Mouse (Mus musculus): ENCODE data around the gene Aco2.

Gene Aco2

DNA sequence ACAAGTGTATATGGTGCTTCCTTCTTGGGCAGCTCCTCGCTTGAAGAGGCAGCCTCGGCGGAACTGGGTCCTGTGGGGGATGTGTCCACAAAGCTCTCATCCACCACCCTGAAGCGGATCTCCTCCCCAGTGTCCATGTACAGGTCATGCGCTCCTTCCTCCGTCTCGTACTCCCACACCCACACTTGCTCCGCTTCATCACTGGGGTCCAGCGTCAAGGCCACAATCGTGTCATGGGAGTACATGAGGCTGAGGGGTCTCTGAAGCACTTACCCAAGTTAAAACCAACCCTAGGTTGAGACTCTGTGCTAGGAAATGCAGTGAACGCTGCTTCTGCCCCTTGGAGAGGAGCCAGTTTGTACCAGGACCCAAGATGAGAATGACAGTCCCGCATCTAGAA, 45.1 kb downstream of the Aco2 start:
- in situ Hi-C loops (cut with MboI, MseI): no loop called here

GRCm38 (mm10) chr15:81917621-81918463, 45.7 kb downstream of the Aco2 start:
- in situ Hi-C loops (cut with MboI, MseI): no loop called here

GRCm38 (mm10) chr15:81919062-81919461, 47.0 kb downstream of the Aco2 start:
- in situ Hi-C loops (cut with MboI, MseI): no loop called here

DNA sequence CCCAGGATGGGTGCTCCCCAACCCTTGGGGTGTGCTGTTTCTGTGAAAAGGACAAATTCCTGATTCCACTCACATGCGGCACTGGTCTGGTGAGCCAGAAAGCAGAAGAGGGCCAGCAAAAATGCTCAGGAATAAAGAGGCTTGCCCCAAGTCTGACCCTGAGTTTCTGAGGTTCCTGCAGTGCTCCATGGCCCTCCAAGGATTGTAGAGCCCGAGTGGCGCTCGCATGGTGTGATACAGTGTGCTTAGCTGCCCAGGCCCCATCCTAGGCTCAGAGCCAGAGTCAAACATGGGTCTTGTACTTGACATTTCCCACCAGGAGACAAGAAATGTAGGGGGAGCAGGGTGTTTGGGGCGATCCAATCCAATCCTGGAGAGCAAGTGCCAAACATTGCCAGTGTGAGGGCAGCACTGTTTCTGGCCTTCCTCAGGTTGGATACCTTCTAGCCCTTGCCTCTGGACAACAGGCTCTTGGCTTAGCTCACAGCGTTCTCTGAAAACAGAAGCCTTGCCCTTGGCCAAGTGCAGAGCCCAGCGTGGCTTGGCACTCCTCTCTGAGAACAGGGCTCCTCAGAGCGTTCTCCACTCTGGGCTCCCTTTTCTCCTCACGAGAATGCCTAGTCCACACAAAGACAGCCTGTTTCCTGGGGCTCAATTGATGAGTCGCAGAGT, 48.6 kb downstream of the Aco2 start:
- in situ Hi-C loops (cut with MboI, MseI): loop anchor here (5.0 to 10.0 kb wide), 2 partner anchors 88 to 1776 kb away; no protein-coding TSS in a partner anchor

GRCm38 (mm10) chr15:81921255-81921654, 49.1 kb downstream of the Aco2 start:
- in situ Hi-C loops (cut with MboI, MseI): loop anchor here (5.0 to 10.0 kb wide), 2 partner anchors 89 to 1776 kb away; no protein-coding TSS in a partner anchor

GRCm38 (mm10) chr15:81924933-81925332, 52.8 kb downstream of the Aco2 start:
- in situ Hi-C loops (cut with MboI, MseI): loop anchor here (5.0 to 10.0 kb wide), 2 partner anchors 93 to 1780 kb away; no protein-coding TSS in a partner anchor

- in situ Hi-C loops (cut with MboI, MseI): loop anchor here (10.0 kb wide), 1 partner anchor 1781 kb away; no protein-coding TSS in a partner anchor
Measured at GRCm38 (mm10) chr15:81925760-81926445, 53.8 kb downstream of the Aco2 start, which contains the start of gene Polr3h. TSS of gene Polr3h (minus strand) at chr15:81926240.

DNA sequence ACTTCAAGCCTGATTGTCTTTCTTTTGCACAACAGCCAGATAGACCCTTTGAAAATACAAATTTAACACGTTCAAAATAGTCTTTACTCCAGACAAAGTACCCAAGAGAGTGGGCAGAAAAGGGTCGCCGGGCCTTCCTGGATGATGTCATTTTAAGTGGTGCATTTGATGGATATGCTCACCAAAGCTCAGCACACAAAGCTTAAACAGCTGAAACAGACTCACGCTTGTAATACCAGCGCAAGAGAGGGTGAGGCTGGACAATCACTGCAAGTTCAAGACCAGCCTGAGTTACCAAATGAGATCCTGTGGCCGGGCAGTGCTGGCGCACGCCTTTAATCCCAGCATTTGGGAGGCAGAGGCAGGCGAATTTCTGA, 54.3 kb downstream of the Aco2 start:
- in situ Hi-C loops (cut with MboI, MseI): loop anchor here (10.0 kb wide), 1 partner anchor 1782 kb away; no protein-coding TSS in a partner anchor

- in situ Hi-C loops (cut with MboI, MseI): loop anchor here (10.0 kb wide), 1 partner anchor 1783 kb away; no protein-coding TSS in a partner anchor
Measured at GRCm38 (mm10) chr15:81927741-81928140, 55.6 kb downstream of the Aco2 start.

DNA sequence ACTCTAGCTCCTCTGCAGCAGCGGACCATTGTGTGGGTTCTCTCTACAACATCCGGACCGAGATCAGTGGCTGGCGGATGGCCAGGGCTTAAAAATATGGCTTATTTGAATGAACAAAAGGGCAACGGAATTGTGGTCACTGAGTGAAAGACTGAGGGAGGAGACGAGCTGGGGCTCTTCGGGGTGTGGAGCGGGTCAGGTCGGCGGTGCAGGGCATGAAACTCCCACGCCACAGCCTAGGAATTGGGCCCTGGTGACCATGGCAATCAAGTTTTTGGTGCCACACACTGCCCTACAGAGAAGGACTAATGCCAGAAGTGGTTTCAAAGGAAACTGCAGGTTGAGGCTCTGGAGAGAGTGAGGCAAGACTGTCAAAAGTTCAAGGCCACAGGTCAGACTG, 56.2 kb downstream of the Aco2 start:
- in situ Hi-C loops (cut with MboI, MseI): loop anchor here (10.0 kb wide), 1 partner anchor 1783 kb away; no protein-coding TSS in a partner anchor

DNA sequence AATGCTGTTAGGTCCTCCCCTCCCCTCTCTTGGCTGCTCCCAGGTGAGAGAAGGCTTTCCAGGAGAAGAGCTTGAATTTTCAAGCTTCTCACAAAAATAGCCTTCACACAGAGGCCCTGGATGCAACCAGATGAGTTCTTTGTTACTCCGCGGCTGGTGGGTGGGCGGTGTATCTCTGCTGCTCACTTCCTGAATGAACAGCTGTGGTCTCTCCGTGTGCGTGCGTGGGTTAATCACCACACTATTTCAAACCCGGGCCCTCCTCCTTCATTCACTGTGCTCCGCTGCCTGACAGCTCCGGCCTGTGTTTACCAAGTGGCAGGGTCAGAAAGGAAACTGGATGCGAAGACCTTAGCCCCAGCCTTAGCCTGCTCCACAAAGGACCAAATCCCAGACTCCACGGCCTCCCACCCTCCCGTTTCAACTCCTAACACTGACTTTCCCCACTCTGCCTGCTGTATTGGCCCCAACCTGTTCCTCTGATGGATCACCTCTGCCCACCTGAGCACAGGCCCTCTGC, 60.9 kb downstream of the Aco2 start:
- in situ Hi-C loops (cut with MboI, MseI): no loop called here

GRCm38 (mm10) chr15:81933986-81934385, 61.9 kb downstream of the Aco2 start:
- in situ Hi-C loops (cut with MboI, MseI): no loop called here

DNA sequence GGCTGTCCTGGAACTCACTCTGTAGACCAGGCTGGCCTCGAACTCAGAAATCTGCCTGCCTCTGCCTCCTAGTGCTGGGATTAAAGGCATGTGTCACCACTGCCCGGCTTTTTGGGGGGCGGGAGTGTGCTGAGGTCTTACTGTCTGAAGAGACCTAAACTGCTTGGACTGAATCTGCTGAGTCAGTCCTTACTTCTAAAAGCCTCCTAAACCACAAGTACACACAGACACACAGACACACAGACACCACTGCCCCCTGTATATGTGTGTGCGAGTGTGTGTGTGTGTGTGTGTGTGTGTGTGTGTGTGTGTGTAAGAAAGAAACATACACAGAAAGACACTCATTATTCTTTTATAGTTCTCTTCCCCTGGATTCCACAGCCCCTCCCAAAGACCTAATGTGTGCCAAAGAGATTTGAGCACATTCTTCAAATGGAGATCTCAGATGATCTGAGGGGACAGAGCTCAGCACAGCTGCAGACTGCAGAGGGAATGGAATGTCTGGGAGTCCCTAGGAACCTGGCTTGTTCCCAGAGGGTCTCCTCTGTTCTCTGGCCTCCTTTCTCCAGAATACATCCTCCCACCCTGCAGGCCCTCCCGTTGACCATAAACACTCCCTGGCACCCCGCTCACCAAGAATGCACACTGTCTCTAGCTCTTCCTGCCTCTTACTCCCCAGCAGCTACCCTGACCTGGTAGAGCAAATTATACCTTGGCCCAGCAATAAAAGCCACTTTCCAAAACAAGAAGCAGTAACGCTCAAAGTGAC, 63.9 kb downstream of the Aco2 start:
- in situ Hi-C loops (cut with MboI, MseI): no loop called here

DNA sequence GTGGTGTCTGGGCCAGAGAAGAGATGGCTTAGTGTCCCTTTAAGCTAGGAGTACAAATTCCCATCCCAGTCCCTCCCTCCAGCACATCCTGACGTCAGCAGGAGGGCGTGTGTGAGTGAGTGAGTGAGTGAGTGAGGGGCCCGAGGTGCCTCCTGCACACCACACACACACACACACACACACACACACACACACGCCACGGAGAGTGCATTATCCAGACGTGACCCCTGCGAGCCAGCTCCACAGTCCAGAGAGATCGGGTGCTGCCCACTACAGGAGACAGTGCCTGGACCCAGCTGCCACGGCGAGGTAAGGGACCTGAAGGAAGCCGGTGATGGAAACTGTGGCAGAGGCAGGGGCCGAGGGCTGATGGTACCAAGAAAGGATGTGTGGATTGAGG, 64.6 kb downstream of the Aco2 start, which contains the start of gene Csdc2:
Gene Csdc2 (plus strand): TSS at position 81 of the 400 bp plus-strand sequence.
- in situ Hi-C loops (cut with MboI, MseI): no loop called here

DNA sequence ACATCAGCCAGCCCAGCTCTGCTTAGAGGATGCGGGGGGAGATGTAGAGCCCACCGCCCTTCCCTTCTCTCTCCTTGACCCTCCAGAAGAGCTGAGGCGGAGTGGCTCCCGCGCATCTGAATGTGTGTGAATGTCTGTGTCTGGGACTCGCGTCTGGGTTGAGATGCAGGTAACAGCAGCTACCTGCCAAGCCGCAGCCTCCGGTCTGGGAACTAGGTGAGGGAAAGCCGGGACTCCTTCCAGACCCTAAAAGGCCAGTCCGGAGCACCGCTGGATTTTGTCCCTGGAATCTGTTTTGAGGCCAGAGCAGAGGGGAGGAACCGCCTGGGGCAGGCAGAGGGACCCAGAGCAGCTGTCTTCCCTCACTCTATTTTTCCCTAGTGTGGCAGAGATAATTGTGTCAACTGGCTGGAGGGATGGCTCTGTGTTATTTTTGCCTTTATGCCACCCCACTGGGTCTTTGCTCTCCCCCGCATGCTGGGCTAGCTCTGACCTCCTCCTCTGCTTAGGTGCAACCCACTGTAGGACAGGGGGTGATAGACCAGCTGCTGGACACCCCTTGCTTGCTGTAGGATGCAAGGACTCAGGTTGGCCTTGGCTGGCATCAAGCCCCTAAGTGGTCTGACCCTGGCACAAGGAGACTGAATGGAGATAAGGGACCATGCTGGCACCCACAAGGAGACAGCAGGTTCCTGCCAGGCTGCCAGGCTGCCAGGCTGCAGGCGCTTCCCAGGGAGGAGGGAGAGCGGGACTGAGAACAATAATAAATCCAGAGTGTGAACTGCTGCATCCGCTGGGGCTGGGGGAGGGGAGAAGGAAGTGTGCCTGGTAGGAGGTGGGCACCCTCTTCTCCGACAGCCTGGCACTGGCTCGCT, 65.2 kb downstream of the Aco2 start:
- in situ Hi-C loops (cut with MboI, MseI): no loop called here

GRCm38 (mm10) chr15:81938246-81938645, 66.1 kb downstream of the Aco2 start:
- in situ Hi-C loops (cut with MboI, MseI): no loop called here

- in situ Hi-C loops (cut with MboI, MseI): no loop called here
Measured at GRCm38 (mm10) chr15:81939157-81939715, 67.1 kb downstream of the Aco2 start.

DNA sequence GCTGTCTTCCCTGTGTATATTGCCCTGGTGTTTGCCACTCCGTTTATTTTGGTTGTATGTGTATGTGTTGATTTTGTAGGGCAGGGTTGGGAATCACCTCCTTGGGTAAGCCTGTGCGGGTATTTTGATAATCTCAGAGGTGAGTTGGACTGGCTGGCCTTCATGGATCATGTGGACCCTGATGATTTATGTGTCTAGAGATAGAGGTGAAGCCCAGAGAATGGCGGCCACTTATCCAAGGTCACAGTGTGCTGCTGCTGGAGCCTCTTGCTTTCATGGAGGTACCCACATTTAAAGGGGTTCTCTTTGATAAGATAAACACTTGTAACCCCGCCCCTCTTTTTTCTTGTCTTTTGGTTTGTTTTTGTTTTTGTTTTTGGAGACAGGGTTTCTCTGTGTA, 67.7 kb downstream of the Aco2 start:
- in situ Hi-C loops (cut with MboI, MseI): no loop called here

- in situ Hi-C loops (cut with MboI, MseI): no loop called here
Measured at GRCm38 (mm10) chr15:81940219-81940618, 68.1 kb downstream of the Aco2 start.
